Mouse (Mus musculus): ENCODE results near the gene Tmc3. TPM values are rescaled to one million over a fixed set of nuclear protein-coding genes. Genes with fewer than 3 reads are reported as not detected.

Gene Tmc3
- total RNA-seq, 1 experiment, result 0.80 TPM

- Histone ChIP-seq H3K4me1 (ENCODE audit: control insufficient read depth in 2 of 2, insufficient read depth in 2 of 2, low read length in 2 of 2, poor library complexity in 1 of 2) (no peaks in the 10 kb centered on the region), H3K9ac (ENCODE audit: insufficient read depth, low read depth, low read length, poor library complexity, severe bottlenecking) (no peak overlapping the region), H3K9me3 (ENCODE audit: control insufficient read depth, insufficient read depth, low read depth, low read length) (no peaks in the 10 kb centered on the region), H3K36me3 (ENCODE audit: control insufficient read depth, insufficient read depth, low read length, poor library complexity, severe bottlenecking) (no peaks in the 10 kb centered on the region), H3K4me3 (ENCODE audit: insufficient read depth in 1 of 2, low read depth in 1 of 2, low read length in 2 of 2, poor library complexity in 1 of 2, severe bottlenecking in 1 of 2) (no peak overlapping the region), H3K27ac (ENCODE audit: insufficient read depth, low read depth, low read length, poor library complexity, severe bottlenecking) (no peak overlapping the region)
- no peak for TF ChIP-seq ZNF384 (IDR thresholded peaks at IDR 0.05; ENCODE audit: low read depth, low read length)
- no peak for TF ChIP-seq CHD2 (IDR thresholded peaks at IDR 0.05; ENCODE audit: low read depth, low read length)
- TF ChIP-seq MAFK (IDR thresholded peaks at IDR 0.05; ENCODE audit: insufficient read depth, low read depth, low read length), result no peak
- no peak for TF ChIP-seq ZC3H11A (IDR thresholded peaks at IDR 0.05; ENCODE audit: borderline replicate concordance, low read depth, low read length)
- no peak for TF ChIP-seq HCFC1 (IDR thresholded peaks at IDR 0.05; ENCODE audit: borderline replicate concordance, insufficient read depth, low read length)
- in situ Hi-C loops (cut with MboI; ENCODE audit: low sequenced_read_pairs in 2 of 2, unreplicated experiment in 2 of 2), result no loop called here
- no peak for DNase-seq (ENCODE audit: low read depth, low spot score)
Measured at GRCm38 (mm10) chr7:83580946-83581345, 3.8 kb upstream of the Tmc3 start.

GRCm38 (mm10) chr7:83594056-83594455, 9.3 kb downstream of the Tmc3 start:
- Histone ChIP-seq H3K4me1 (ENCODE audit: control insufficient read depth in 2 of 2, insufficient read depth in 2 of 2, low read length in 2 of 2, poor library complexity in 1 of 2) (no peaks in the 10 kb centered on the region), H3K36me3 (ENCODE audit: control insufficient read depth, insufficient read depth, low read length, poor library complexity, severe bottlenecking) (no peaks in the 10 kb centered on the region), H3K27ac (ENCODE audit: insufficient read depth, low read depth, low read length, poor library complexity, severe bottlenecking) (no peak overlapping the region), H3K4me3 (ENCODE audit: insufficient read depth in 1 of 2, low read depth in 1 of 2, low read length in 2 of 2, poor library complexity in 1 of 2, severe bottlenecking in 1 of 2) (no peak overlapping the region), H3K9ac (ENCODE audit: insufficient read depth, low read depth, low read length, poor library complexity, severe bottlenecking) (no peak overlapping the region), H3K9me3 (ENCODE audit: control insufficient read depth, insufficient read depth, low read depth, low read length) (no peaks in the 10 kb centered on the region)
- TF ChIP-seq ZNF384 (IDR thresholded peaks at IDR 0.05; ENCODE audit: low read depth, low read length), result no peak
- in situ Hi-C loops (cut with MboI; ENCODE audit: low sequenced_read_pairs in 2 of 2, unreplicated experiment in 2 of 2), result no loop called here
- no peak for DNase-seq (ENCODE audit: low read depth, low spot score)

- Histone ChIP-seq H3K9me3 (ENCODE audit: control insufficient read depth, insufficient read depth, low read depth, low read length) (no peaks in the 10 kb centered on the region), H3K4me1 (ENCODE audit: control insufficient read depth in 2 of 2, insufficient read depth in 2 of 2, low read length in 2 of 2, poor library complexity in 1 of 2) (peaks cover 0 to 2% of the 10 kb centered on the region in 2 experiments; a peak in 1 of 4 replicates), H3K27ac (ENCODE audit: insufficient read depth, low read depth, low read length, poor library complexity, severe bottlenecking) (no peak overlapping the region), H3K36me3 (ENCODE audit: control insufficient read depth, insufficient read depth, low read length, poor library complexity, severe bottlenecking) (no peaks in the 10 kb centered on the region), H3K9ac (ENCODE audit: insufficient read depth, low read depth, low read length, poor library complexity, severe bottlenecking) (no peak overlapping the region), H3K4me3 (ENCODE audit: insufficient read depth in 1 of 2, low read depth in 1 of 2, low read length in 2 of 2, poor library complexity in 1 of 2, severe bottlenecking in 1 of 2) (no peak overlapping the region)
- in situ Hi-C loops (cut with MboI; ENCODE audit: low sequenced_read_pairs in 2 of 2, unreplicated experiment in 2 of 2), result no loop called here
- no peak for DNase-seq (ENCODE audit: low read depth, low spot score)
- TF ChIP-seq ZC3H11A (IDR thresholded peaks at IDR 0.05; ENCODE audit: borderline replicate concordance, low read depth, low read length), result no peak
- no peak for TF ChIP-seq HCFC1 (IDR thresholded peaks at IDR 0.05; ENCODE audit: borderline replicate concordance, insufficient read depth, low read length)
- TF ChIP-seq ZNF384 (IDR thresholded peaks at IDR 0.05; ENCODE audit: low read depth, low read length), result no peak
- no peak for TF ChIP-seq CHD2 (IDR thresholded peaks at IDR 0.05; ENCODE audit: low read depth, low read length)
- TF ChIP-seq MAFK (IDR thresholded peaks at IDR 0.05; ENCODE audit: insufficient read depth, low read depth, low read length), result no peak
Measured at GRCm38 (mm10) chr7:83597063-83597462, 12.3 kb downstream of the Tmc3 start.

- Histone ChIP-seq H3K9ac (ENCODE audit: insufficient read depth, low read depth, low read length, poor library complexity, severe bottlenecking) (no peak overlapping the region), H3K9me3 (ENCODE audit: control insufficient read depth, insufficient read depth, low read depth, low read length) (no peaks in the 10 kb centered on the region), H3K27ac (ENCODE audit: insufficient read depth, low read depth, low read length, poor library complexity, severe bottlenecking) (no peak overlapping the region), H3K36me3 (ENCODE audit: control insufficient read depth, insufficient read depth, low read length, poor library complexity, severe bottlenecking) (no peaks in the 10 kb centered on the region), H3K4me1 (ENCODE audit: control insufficient read depth in 2 of 2, insufficient read depth in 2 of 2, low read length in 2 of 2, poor library complexity in 1 of 2) (peaks cover 0 to 2% of the 10 kb centered on the region in 2 experiments; a peak in 1 of 4 replicates), H3K4me3 (ENCODE audit: insufficient read depth in 1 of 2, low read depth in 1 of 2, low read length in 2 of 2, poor library complexity in 1 of 2, severe bottlenecking in 1 of 2) (no peak overlapping the region)
- TF ChIP-seq MAFK (IDR thresholded peaks at IDR 0.05; ENCODE audit: insufficient read depth, low read depth, low read length) (no peak), ZC3H11A (IDR thresholded peaks at IDR 0.05; ENCODE audit: borderline replicate concordance, low read depth, low read length) (no peak), ZNF384 (IDR thresholded peaks at IDR 0.05; ENCODE audit: low read depth, low read length) (no peak), CHD2 (IDR thresholded peaks at IDR 0.05; ENCODE audit: low read depth, low read length) (no peak), HCFC1 (IDR thresholded peaks at IDR 0.05; ENCODE audit: borderline replicate concordance, insufficient read depth, low read length) (no peak)
- DNase-seq (ENCODE audit: low read depth, low spot score), result no peak
- in situ Hi-C loops (cut with MboI; ENCODE audit: low sequenced_read_pairs in 2 of 2, unreplicated experiment in 2 of 2), result no loop called here
Measured at GRCm38 (mm10) chr7:83598997-83599912, 14.5 kb downstream of the Tmc3 start.
